Comparison of ENCODE assay signal across 9 mouse cellular contexts in genomic region chr10:87024884-87025283, GRCm38 (mm10). TPM values are rescaled to one million over a fixed set of nuclear protein-coding genes. Genes with fewer than 3 reads are reported as not detected.
DNase-seq lines count a peak whose midpoint lies in the region; ATAC-seq and TF ChIP-seq lines count a peak whose summit lies in the region.
"Had no signal": no experiment of that assay in that cellular context is flagged by ENCODE, and none has a peak within 500 bp of the region (broad histone marks: within the 10 kb centered on the region; RNA-seq: fewer than 3 reads in every experiment).

No protein-coding gene starts in this region.

- peaks cover 24% of the 10 kb centered on the region for H3K9me3 ChIP-seq in G1E (replicated peaks)
- no peaks in the 10 kb centered on the region for H3K9me3 ChIP-seq in forebrain, postnatal 0 days (ENCODE audit: low read length)
- no peaks in the 10 kb centered on the region for H3K9me3 ChIP-seq in hindbrain, embryonic 10.5 days
- no peaks in the 10 kb centered on the region for H3K9me3 ChIP-seq in lung, postnatal 0 days (ENCODE audit: low read length)
- H3K9me3 ChIP-seq: liver, embryonic 15.5 days had no signal

- no peak overlapping the region for H3K4me2 ChIP-seq in forebrain, postnatal 0 days (ENCODE audit: low read depth)
- H3K4me2 ChIP-seq in lung, postnatal 0 days (replicated peaks; ENCODE audit: low read depth, low read length): no peak overlapping the region
- H3K4me2 ChIP-seq: liver, embryonic 15.5 days had no signal

- H3K36me3 ChIP-seq in G1E (replicated peaks): no peaks in the 10 kb centered on the region
- no peaks in the 10 kb centered on the region for H3K36me3 ChIP-seq in forebrain, postnatal 0 days (ENCODE audit: insufficient read depth)
- no peaks in the 10 kb centered on the region for H3K36me3 ChIP-seq in hindbrain, embryonic 10.5 days
- H3K36me3 ChIP-seq in lung, postnatal 0 days (ENCODE audit: insufficient read depth, low read length): no peaks in the 10 kb centered on the region
- H3K36me3 ChIP-seq: liver, embryonic 15.5 days had no signal

- H3K27ac ChIP-seq in forebrain, postnatal 0 days (ENCODE audit: low read depth, low read length): no peak overlapping the region
- H3K27ac ChIP-seq in hindbrain, embryonic 10.5 days: no peak overlapping the region
- no peak overlapping the region for H3K27ac ChIP-seq in lung, postnatal 0 days (ENCODE audit: low read length)
- H3K27ac ChIP-seq: liver, embryonic 15.5 days had no signal

- no peak for TF ChIP-seq EP300 in lung, postnatal 0 days (IDR thresholded peaks at IDR 0.05)

- H3K9ac ChIP-seq in forebrain, postnatal 0 days: no peak overlapping the region
- H3K9ac ChIP-seq in lung, postnatal 0 days (replicated peaks; ENCODE audit: low read depth): no peak overlapping the region
- H3K9ac ChIP-seq: liver, embryonic 15.5 days had no signal

- WGBS in forebrain, postnatal 0 days: under 1% methylated on average over 9 of the region's 10 CpGs
- WGBS in hindbrain, embryonic 10.5 days: under 1% methylated on average over 10 of the region's 10 CpGs
- WGBS in lung, postnatal 0 days: 1% methylated on average over 10 of the region's 10 CpGs

- no peak; the same call in 1 of the 2 replicates for TF ChIP-seq CTCF in G1E (IDR thresholded peaks at IDR 0.05; ENCODE audit: low read depth, low read length)
- TF ChIP-seq CTCF in forebrain, postnatal 0 days (IDR thresholded peaks at IDR 0.05; ENCODE audit: low read depth): peak; percentile 98
- peak; percentile 97 for TF ChIP-seq CTCF in lung, postnatal 0 days (IDR thresholded peaks at IDR 0.05)

- no peaks in the 10 kb centered on the region for H3K27me3 ChIP-seq in G1E (ENCODE audit: insufficient read depth, low read length)
- H3K27me3 ChIP-seq in forebrain, postnatal 0 days (ENCODE audit: insufficient read depth, low read length): no peaks in the 10 kb centered on the region
- peaks cover 11% of the 10 kb centered on the region for H3K27me3 ChIP-seq in hindbrain, embryonic 10.5 days (ENCODE audit: insufficient read depth, poor library complexity, severe bottlenecking)
- no peaks in the 10 kb centered on the region for H3K27me3 ChIP-seq in lung, postnatal 0 days (replicated peaks; ENCODE audit: insufficient read depth, low read length)
- H3K27me3 ChIP-seq: liver, embryonic 15.5 days had no signal

- no peak for DNase-seq in G1E (ENCODE audit: low spot score)
- DNase-seq in cerebellum, adult 11-12 months: peak; percentile 50
- DNase-seq in forebrain, postnatal 0 days: peak; percentile 95
- peak; percentile 81 for DNase-seq in hindbrain, embryonic 10.5 days (ENCODE audit: low spot score)
- DNase-seq in layer of hippocampus, adult 8-10 months (ENCODE audit: low spot score in 2 of 2): peak; percentile 69 to 80
- DNase-seq in lung, postnatal 0 days (ENCODE audit: low spot score): peak; percentile 93
- DNase-seq in ovary, postnatal 36 days (ENCODE audit: low spot score): peak; percentile 72
- peak; percentile 54 to 84 for DNase-seq in thymus, postnatal 10 days (ENCODE audit: low spot score in 2 of 2)

- ATAC-seq in G1E (ENCODE audit: extremely low read depth, insufficient number of reproducible peaks, low FRiP score, poor library complexity, severe bottlenecking): peak; percentile 49; the same call in 1 of the 2 replicates
- ATAC-seq in forebrain, postnatal 0 days: peak; percentile 95
- peak; percentile 82 for ATAC-seq in lung, postnatal 0 days

- no peak overlapping the region for H3K4me3 ChIP-seq in G1E (ENCODE audit: low read depth, low read length)
- H3K4me3 ChIP-seq in forebrain, postnatal 0 days (ENCODE audit: low read depth, low read length): no peak overlapping the region
- no peak overlapping the region for H3K4me3 ChIP-seq in hindbrain, embryonic 10.5 days
- H3K4me3 ChIP-seq in lung, postnatal 0 days (ENCODE audit: low read depth, low read length): no peak overlapping the region
- H3K4me3 ChIP-seq: liver, embryonic 15.5 days had no signal

- H3K4me1 ChIP-seq in G1E (ENCODE audit: insufficient read depth, low read depth, low read length): no peaks in the 10 kb centered on the region
- no peaks in the 10 kb centered on the region for H3K4me1 ChIP-seq in forebrain, postnatal 0 days (ENCODE audit: insufficient read depth)
- H3K4me1 ChIP-seq in hindbrain, embryonic 10.5 days (replicated peaks): no peaks in the 10 kb centered on the region
- H3K4me1 ChIP-seq in lung, postnatal 0 days (ENCODE audit: insufficient read depth, low read depth, low read length): no peaks in the 10 kb centered on the region
- H3K4me1 ChIP-seq: liver, embryonic 15.5 days had no signal

RNA-seq across cellular contexts. Expression of gene Stab2, which starts 17.1 kb away (rescaled TPM):
- 29.7 TPM in 1 of 2 replicates, not detected in the other for total RNA-seq in G1E (2014; fragmentation: Nextera tagmentation)
- under 0.01 and 0.12 TPM in 2 replicates for total RNA-seq in G1E (2017)
- polyA plus RNA-seq in G1E (2012): not detected in 2 replicates
- total RNA-seq in forebrain, postnatal 0 days (2014; rRNA removed): 0.19 and 0.31 TPM in 2 replicates
- polyA plus RNA-seq in forebrain, postnatal 0 days (2015; fragmentation: Nextera tagmentation; extraction: Ambion mirVana): 0.04 and 0.08 TPM in 2 replicates
- 0.13 and 0.27 TPM in 2 replicates for polyA plus RNA-seq in hindbrain, embryonic 10.5 days (2016; fragmentation: Nextera tagmentation; extraction: Ambion mirVana)
- total RNA-seq in layer of hippocampus, adult 8-10 months (2022): 1 to 10 TPM in 1 of 4 experiments, under 1 TPM in 3; 0.43 to 1.7 (median 0.68) TPM
- 0.11 and 0.24 TPM in 2 replicates for polyA plus RNA-seq in lung, postnatal 0 days (2015; fragmentation: Nextera tagmentation; extraction: Ambion mirVana)

RNA-seq across cellular contexts. Expression of gene 1700113H08Rik, which starts 33.0 kb away (rescaled TPM):
- total RNA-seq in G1E (2014; fragmentation: Nextera tagmentation) (not detected in 2 replicates), G1E (2017) (0.22 TPM in 1 of 2 replicates, not detected in the other)
- not detected in 2 replicates for polyA plus RNA-seq in G1E (2012)
- total RNA-seq in forebrain, postnatal 0 days (2014; rRNA removed): not detected in 2 replicates
- polyA plus RNA-seq in forebrain, postnatal 0 days (2015; fragmentation: Nextera tagmentation; extraction: Ambion mirVana): 0.27 and 0.30 TPM in 2 replicates
- polyA plus RNA-seq in hindbrain, embryonic 10.5 days (2016; fragmentation: Nextera tagmentation; extraction: Ambion mirVana): 0.18 and 0.21 TPM in 2 replicates
- total RNA-seq in layer of hippocampus, adult 8-10 months (2022): not detected
- polyA plus RNA-seq in lung, postnatal 0 days (2015; fragmentation: Nextera tagmentation; extraction: Ambion mirVana): not detected in 2 replicates
- polyA plus RNA-seq: liver, embryonic 15.5 days had no signal
